Mouse (Mus musculus) frontal cortex, adult 2 months (tissue): Measurements from ENCODE around the gene Senp2. TPM values are rescaled to one million over a fixed set of nuclear protein-coding genes. Genes with fewer than 3 reads are reported as not detected.

ENCODE experiments used
- DNase-seq, 2 experiments: peaks; one replicate each; pipeline ENCODE4 v3.0.0; 2022; ENCODE audit warnings: low spot score in 1 of 2; ENCODE audit errors: extremely low spot score in 1 of 2
- polyA plus RNA-seq: library from polyadenylated mRNA; depleted of rRNA; stranded (reverse); fragments of >200 nt; gene quantifications from 2 replicates; pipeline ENCODE4 v1.2.3, GENCODE M21; 2012; rRNA removed

Gene Senp2
- polyA plus RNA-seq, 1 experiment, result 60.1 TPM

DNA sequence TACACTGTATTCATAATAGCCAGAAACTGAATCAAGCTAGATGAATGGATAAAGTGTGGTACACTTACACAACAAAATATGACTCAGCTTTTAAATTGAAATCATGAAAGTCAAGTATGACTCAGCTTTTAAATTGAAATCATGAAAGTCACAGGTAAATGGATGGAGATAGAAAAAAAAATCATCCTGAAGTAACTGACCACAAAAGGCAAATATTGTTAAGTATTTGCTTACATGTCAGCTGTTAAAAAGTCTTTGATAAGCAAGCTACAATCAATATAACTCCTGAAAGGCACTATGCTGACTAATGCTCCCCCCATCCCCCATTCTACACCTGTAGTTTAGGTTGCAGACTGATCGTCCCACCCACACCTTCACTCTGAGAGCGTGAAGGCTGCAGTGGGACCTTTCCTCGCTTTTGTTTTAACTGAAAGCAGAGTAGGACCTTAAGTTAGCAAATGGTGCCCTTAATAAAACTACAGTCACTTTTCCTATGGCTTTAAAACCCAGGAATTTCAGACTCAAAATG lies 82.0 kb downstream of the Senp2 start:
- no peak for DNase-seq

DNA sequence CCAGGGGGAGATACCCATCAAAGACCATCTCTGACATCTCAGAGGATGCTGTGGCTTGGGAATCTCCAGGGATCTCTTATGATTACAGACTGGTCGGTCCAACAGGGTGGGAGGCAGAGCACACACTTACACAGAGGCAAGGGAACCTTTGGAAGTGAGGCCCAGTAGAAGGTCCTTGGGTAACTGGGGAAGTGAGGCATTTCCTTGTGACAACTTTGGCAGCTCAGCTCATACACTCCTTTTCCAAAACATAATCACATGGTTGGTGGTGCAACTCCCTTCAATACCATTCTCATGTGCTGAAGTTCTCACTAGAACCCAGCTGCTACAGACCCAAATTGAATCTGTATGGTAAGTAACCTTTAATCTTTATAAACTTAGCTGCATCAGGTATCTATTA lies 86.5 kb downstream of the Senp2 start:
- no peak for DNase-seq

DNA sequence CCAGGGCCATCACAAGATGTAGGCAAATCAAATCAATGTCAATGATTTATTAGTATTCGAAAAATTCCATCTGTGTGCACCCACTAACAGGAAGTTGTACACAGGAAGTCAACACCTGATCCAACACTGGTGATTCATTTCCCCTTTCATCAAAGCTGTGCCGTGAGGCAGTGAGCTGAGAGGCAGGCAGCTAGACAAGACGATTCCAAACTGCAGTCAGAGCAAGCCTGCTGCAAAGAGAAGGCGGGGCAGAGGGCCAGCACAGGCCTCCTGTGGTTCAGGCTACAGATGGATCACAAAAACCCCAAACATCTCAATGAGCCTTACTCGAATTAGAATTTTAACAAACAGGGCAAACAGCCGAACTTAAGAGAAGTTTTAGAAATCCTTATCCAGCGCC lies 88.4 kb downstream of the Senp2 start:
- DNase-seq, result peak in 1 of 2 experiments; percentile 11

Other genes with a start within 250 kb of the Senp2 start
- 5.7 and 6.1 TPM in 2 replicates for gene Ehhadh, start 221.7 kb upstream of the Senp2 start, polyA plus RNA-seq
- 7.8 and 7.9 TPM in 2 replicates for gene Map3k13, start 215.1 kb upstream of the Senp2 start, polyA plus RNA-seq
- gene Tmem41a, start 61.9 kb upstream of the Senp2 start, polyA plus RNA-seq, result 19.2 and 21.3 TPM in 2 replicates
- gene Liph, start 13.8 kb upstream of the Senp2 start, polyA plus RNA-seq, result 0.71 and 1.8 TPM in 2 replicates
- 1.3 and 1.9 TPM in 2 replicates for gene Igf2bp2, start 153.8 kb downstream of the Senp2 start, polyA plus RNA-seq